In the genomic region with DNA sequence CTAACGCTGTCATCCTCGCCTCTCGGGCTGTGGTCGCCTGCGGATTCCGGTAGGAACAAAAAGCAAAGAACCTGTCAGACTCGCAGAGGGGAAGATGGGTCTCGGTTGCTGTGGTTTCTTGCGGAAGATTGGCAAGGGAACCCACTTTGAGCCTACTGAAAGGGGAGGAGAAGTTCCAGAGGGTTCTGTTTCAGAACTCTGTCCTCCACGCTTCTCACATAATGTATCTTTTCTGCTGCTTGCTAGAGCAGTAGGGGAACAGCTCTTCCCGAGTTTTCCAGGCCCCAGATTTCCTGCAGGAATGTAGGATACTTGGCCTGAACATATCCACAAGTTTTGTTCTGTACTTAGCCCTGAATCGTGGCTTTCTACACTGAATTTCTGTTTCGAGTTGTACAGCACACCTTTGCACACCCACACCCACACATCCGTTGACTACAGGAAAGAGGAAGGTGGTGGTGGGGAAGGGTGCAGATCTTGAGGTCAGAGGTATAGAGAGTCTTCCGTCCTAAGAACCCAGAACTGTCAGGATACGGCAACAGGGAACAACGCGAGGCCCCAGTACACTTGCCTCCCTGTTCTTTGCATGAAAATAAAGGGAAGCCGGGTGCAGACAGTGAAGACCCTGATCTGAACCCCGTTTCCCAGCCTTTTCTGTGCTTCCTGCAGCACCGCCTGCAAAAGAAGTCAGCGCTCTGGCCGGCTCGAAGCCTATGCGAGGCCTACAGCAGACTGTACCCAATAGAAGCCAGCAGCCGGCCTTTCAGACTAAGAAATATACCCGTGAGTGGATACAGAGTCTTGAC, we compare ENCODE assay signal across 11 mouse cellular contexts. TPM values are rescaled to one million over a fixed set of nuclear protein-coding genes. Genes with fewer than 3 reads are reported as not detected.
DNase-seq lines count a peak whose midpoint lies in the region; ATAC-seq and TF ChIP-seq lines count a peak whose summit lies in the region.
"Had no signal": no experiment of that assay in that cellular context is flagged by ENCODE, and none has a peak within 500 bp of the region (broad histone marks: within the 10 kb centered on the region; RNA-seq: fewer than 3 reads in every experiment).

No protein-coding gene starts in this region.

- no peak for DNase-seq in hindbrain, embryonic 11.5 days (ENCODE audit: low spot score)
- peak; percentile 49 for DNase-seq in embryo, embryonic 9.5 days (ENCODE audit: extremely low spot score)
- DNase-seq in intestine, embryonic 14.5 days (ENCODE audit: low spot score) = peak; percentile 65
- no peak for DNase-seq in left cerebral cortex, adult 2 months (ENCODE audit: extremely low spot score in 1 of 2, low spot score in 2 of 2)
- DNase-seq in layer of hippocampus, adult 11-12 months (ENCODE audit: low spot score) = no peak
- DNase-seq in right cerebral cortex, postnatal 36 days (ENCODE audit: low spot score in 2 of 2) = no peak

- H3K9me3 ChIP-seq in hindbrain, embryonic 12.5 days (replicated peaks) = no peaks in the 10 kb centered on the region
- H3K9me3 ChIP-seq in hindbrain, embryonic 11.5 days (ENCODE audit: control insufficient read depth, low read length) = no peaks in the 10 kb centered on the region
- no peaks in the 10 kb centered on the region for H3K9me3 ChIP-seq in intestine, embryonic 14.5 days (ENCODE audit: control insufficient read depth, low read length)
- no peaks in the 10 kb centered on the region for H3K9me3 ChIP-seq in neural tube, embryonic 12.5 days

- no peaks in the 10 kb centered on the region for H3K36me3 ChIP-seq in hindbrain, embryonic 12.5 days
- H3K36me3 ChIP-seq in hindbrain, embryonic 11.5 days (ENCODE audit: control insufficient read depth, insufficient read depth, low read length) = no peaks in the 10 kb centered on the region
- H3K36me3 ChIP-seq in intestine, embryonic 14.5 days (ENCODE audit: control insufficient read depth, insufficient read depth, low read length) = no peaks in the 10 kb centered on the region
- H3K36me3 ChIP-seq in neural tube, embryonic 12.5 days = no peaks in the 10 kb centered on the region

- H3K9ac ChIP-seq in hindbrain, embryonic 12.5 days = 0 out of 2 replicates have a peak overlapping the region, but pooled peaks have one; percentile 8
- H3K9ac ChIP-seq in hindbrain, embryonic 11.5 days (ENCODE audit: low read depth, low read length) = no peak overlapping the region
- H3K9ac ChIP-seq in intestine, embryonic 14.5 days (ENCODE audit: low read length) = peak overlapping the region; percentile 65
- H3K9ac ChIP-seq in neural tube, embryonic 12.5 days = no peak overlapping the region

- peak overlapping the region; percentile 62; the same call in 1 of the 2 replicates for H3K4me2 ChIP-seq in hindbrain, embryonic 12.5 days (replicated peaks)
- no peak overlapping the region for H3K4me2 ChIP-seq in hindbrain, embryonic 11.5 days (replicated peaks; ENCODE audit: low read depth, low read length)
- peak overlapping the region; percentile 62 for H3K4me2 ChIP-seq in intestine, embryonic 14.5 days (ENCODE audit: low read length)
- H3K4me2 ChIP-seq in neural tube, embryonic 12.5 days (replicated peaks) = peak overlapping the region; percentile 61; the same call in 1 of the 2 replicates

- H3K4me1 ChIP-seq in hindbrain, embryonic 12.5 days = peaks cover 28% of the 10 kb centered on the region
- peaks cover 2% of the 10 kb centered on the region for H3K4me1 ChIP-seq in hindbrain, embryonic 11.5 days (replicated peaks; ENCODE audit: control insufficient read depth, insufficient read depth, low read length)
- H3K4me1 ChIP-seq in intestine, embryonic 14.5 days (replicated peaks; ENCODE audit: control insufficient read depth, insufficient read depth, low read length) = 0 out of 2 replicates have a peak, but pooled peaks cover 9% of the 10 kb centered on the region
- H3K4me1 ChIP-seq in neural tube, embryonic 12.5 days = peaks cover 26% of the 10 kb centered on the region

- no peak for ATAC-seq in hindbrain, embryonic 12.5 days (ENCODE audit: low FRiP score)
- no peak for ATAC-seq in hindbrain, embryonic 11.5 days (ENCODE audit: low FRiP score)
- no peak for ATAC-seq in intestine, embryonic 14.5 days (replicated peaks; ENCODE audit: low FRiP score, low TSS enrichment, low read depth)
- no peak for ATAC-seq in neural tube, embryonic 12.5 days (ENCODE audit: low FRiP score, low read depth)

- 1% methylated on average over 27 of the region's 27 CpGs for WGBS in hindbrain, embryonic 12.5 days
- WGBS in hindbrain, embryonic 11.5 days = 2% methylated on average over 27 of the region's 27 CpGs
- 9% methylated on average over 27 of the region's 27 CpGs for WGBS in intestine, embryonic 14.5 days
- 1% methylated on average over 27 of the region's 27 CpGs for WGBS in neural tube, embryonic 12.5 days

- H3K27me3 ChIP-seq in hindbrain, embryonic 12.5 days = peaks cover 95% of the 10 kb centered on the region
- peaks cover 89% of the 10 kb centered on the region for H3K27me3 ChIP-seq in hindbrain, embryonic 11.5 days (ENCODE audit: control insufficient read depth, insufficient read depth, low read length)
- H3K27me3 ChIP-seq in intestine, embryonic 14.5 days (replicated peaks; ENCODE audit: control insufficient read depth, insufficient read depth, low read length) = peaks cover 89% of the 10 kb centered on the region
- peaks cover 94% of the 10 kb centered on the region for H3K27me3 ChIP-seq in neural tube, embryonic 12.5 days (replicated peaks)

- peak overlapping the region; percentile 31 for H3K4me3 ChIP-seq in hindbrain, embryonic 12.5 days
- no peak overlapping the region for H3K4me3 ChIP-seq in hindbrain, embryonic 11.5 days (ENCODE audit: low read depth, low read length)
- H3K4me3 ChIP-seq in intestine, embryonic 14.5 days (ENCODE audit: low read depth, low read length) = peak overlapping the region; percentile 57
- peak overlapping the region; percentile 34; the same call in 1 of the 2 replicates for H3K4me3 ChIP-seq in neural tube, embryonic 12.5 days
- no peak overlapping the region for H3K4me3 ChIP-seq in left cerebral cortex, adult 2 months

- TF ChIP-seq CTCF in left cerebral cortex, adult 2 months (IDR thresholded peaks at IDR 0.05) = no peak

- intact Hi-C loops in left cerebral cortex, adult 2 months (cut with DNase I) = no loop called here

- no peak overlapping the region for H3K27ac ChIP-seq in hindbrain, embryonic 12.5 days
- no peak overlapping the region for H3K27ac ChIP-seq in hindbrain, embryonic 11.5 days (ENCODE audit: low read depth, low read length)
- no peak overlapping the region; the same call in 1 of the 2 replicates for H3K27ac ChIP-seq in intestine, embryonic 14.5 days (ENCODE audit: low read depth)
- H3K27ac ChIP-seq in neural tube, embryonic 12.5 days = no peak overlapping the region
- no peak overlapping the region for H3K27ac ChIP-seq in left cerebral cortex, adult 2 months

RNA-seq across cellular contexts. Expression of a gene that starts 2.0 kb away (rescaled TPM):
- 2.4 and 5.6 TPM in 2 replicates for polyA plus RNA-seq in hindbrain, embryonic 12.5 days (2016; fragmentation: Nextera tagmentation; extraction: Ambion mirVana)
- polyA plus RNA-seq in hindbrain, embryonic 11.5 days (2014; fragmentation: Nextera tagmentation; extraction: Ambion mirVana) = 0.84 and 1.0 TPM in 2 replicates
- 2.8 and 3.2 TPM in 2 replicates for polyA plus RNA-seq in intestine, embryonic 14.5 days (2014; fragmentation: Nextera tagmentation; extraction: Ambion mirVana)
- 2.1 and 4.0 TPM in 2 replicates for polyA plus RNA-seq in neural tube, embryonic 12.5 days (2016; fragmentation: Nextera tagmentation; extraction: Ambion mirVana)
- total RNA-seq in left cerebral cortex, adult 2 months (2021) = not detected
- total RNA-seq: layer of hippocampus, adult 8-10 months had no signal
- polyA plus RNA-seq: neural tube, embryonic 14.5 days; urinary bladder, adult 2 months had no signal

RNA-seq across cellular contexts. Expression of a gene that starts 54.4 kb away (rescaled TPM):
- polyA plus RNA-seq in hindbrain, embryonic 12.5 days (2016; fragmentation: Nextera tagmentation; extraction: Ambion mirVana) = 85.1 and 87.1 TPM in 2 replicates
- 94.7 and 99.6 TPM in 2 replicates for polyA plus RNA-seq in hindbrain, embryonic 11.5 days (2014; fragmentation: Nextera tagmentation; extraction: Ambion mirVana)
- 65.9 and 66.5 TPM in 2 replicates for polyA plus RNA-seq in intestine, embryonic 14.5 days (2014; fragmentation: Nextera tagmentation; extraction: Ambion mirVana)
- polyA plus RNA-seq in neural tube, embryonic 12.5 days (2016; fragmentation: Nextera tagmentation; extraction: Ambion mirVana) = 82.3 and 86.2 TPM in 2 replicates
- 10 to 100 TPM; 76.4 to 83.0 TPM for total RNA-seq in left cerebral cortex, adult 2 months (2021)

Comparison
In these comparisons a context has a peak if more than half of its experiments do, and no peak if none do; other contexts are left out.
1. H3K4me3 ChIP-seq: peak in hindbrain, embryonic 12.5 days (single experiment), intestine, embryonic 14.5 days (single experiment) and neural tube, embryonic 12.5 days (single experiment); none in hindbrain, embryonic 11.5 days (single experiment) and left cerebral cortex, adult 2 months (single experiment).
2. H3K9ac ChIP-seq: peak in hindbrain, embryonic 12.5 days (single experiment) and intestine, embryonic 14.5 days (single experiment); none in hindbrain, embryonic 11.5 days (single experiment) and neural tube, embryonic 12.5 days (single experiment).
3. DNase-seq: peak in embryo, embryonic 9.5 days (single experiment) and intestine, embryonic 14.5 days (single experiment); none in hindbrain, embryonic 11.5 days (single experiment), left cerebral cortex, adult 2 months (0 of 2), layer of hippocampus, adult 11-12 months (single experiment) and right cerebral cortex, postnatal 36 days (0 of 2).